Mouse (Mus musculus): ENCODE measurements around the gene Txk. TPM values are rescaled to one million over a fixed set of nuclear protein-coding genes. Genes with fewer than 3 reads are reported as not detected.

The Txk gene
- polyA plus RNA-seq, 1 experiment from 2014 or later: not detected

DNA sequence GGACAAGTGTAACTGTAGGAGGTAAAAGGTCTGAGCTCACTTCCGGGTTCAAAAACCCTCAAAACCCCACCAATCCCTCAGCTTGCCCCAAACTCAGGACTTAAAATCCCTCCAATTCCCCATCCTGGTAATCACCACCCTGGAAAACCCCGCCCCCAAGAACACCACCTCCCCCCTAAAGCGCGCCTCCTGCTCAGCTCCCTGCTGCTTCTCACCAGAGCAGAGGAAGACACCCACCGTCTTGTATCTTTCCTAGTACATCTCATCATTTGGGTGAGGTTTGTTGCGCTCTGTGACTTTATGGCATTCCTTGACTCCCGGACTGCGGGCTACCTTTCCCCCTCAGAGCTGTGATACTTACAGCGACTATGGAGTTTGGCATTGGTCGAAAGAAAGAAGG is 45.9 kb downstream of the Txk start:
- 67% methylated on average over 10 of the region's 10 CpGs for WGBS
- no peaks in the 10 kb centered on the region for H3K9me3 ChIP-seq (replicated peaks)

GRCm38 (mm10) chr5:72706095-72706494 is 46.5 kb downstream of the Txk start:
- Histone ChIP-seq H3K4me2 (replicated peaks) (peak overlapping the region; percentile 20), H3K4me1 (no peaks in the 10 kb centered on the region), H3K36me3 (no peaks in the 10 kb centered on the region), H3K27ac (no peak overlapping the region), H3K4me3 (no peak overlapping the region), H3K9ac (no peak overlapping the region), H3K27me3 (no peaks in the 10 kb centered on the region), H3K9me3 (replicated peaks) (peaks cover 3% of the 10 kb centered on the region; the same call in 1 of the 2 replicates)
- 46% methylated on average over 10 of the region's 10 CpGs for WGBS
- ATAC-seq (ENCODE audit: low FRiP score): no peak

More for the DNA sequence above, 45.9 kb downstream of the Txk start:
- H3K9ac ChIP-seq: no peak overlapping the region
- H3K4me3 ChIP-seq: no peak overlapping the region
- H3K27me3 ChIP-seq: no peaks in the 10 kb centered on the region
- H3K4me2 ChIP-seq (replicated peaks): peak overlapping the region; percentile 20; the same call in 1 of the 2 replicates
- no peaks in the 10 kb centered on the region for H3K36me3 ChIP-seq
- H3K27ac ChIP-seq: no peak overlapping the region
- no peaks in the 10 kb centered on the region for H3K4me1 ChIP-seq
- no peak for ATAC-seq (ENCODE audit: low FRiP score)

DNA sequence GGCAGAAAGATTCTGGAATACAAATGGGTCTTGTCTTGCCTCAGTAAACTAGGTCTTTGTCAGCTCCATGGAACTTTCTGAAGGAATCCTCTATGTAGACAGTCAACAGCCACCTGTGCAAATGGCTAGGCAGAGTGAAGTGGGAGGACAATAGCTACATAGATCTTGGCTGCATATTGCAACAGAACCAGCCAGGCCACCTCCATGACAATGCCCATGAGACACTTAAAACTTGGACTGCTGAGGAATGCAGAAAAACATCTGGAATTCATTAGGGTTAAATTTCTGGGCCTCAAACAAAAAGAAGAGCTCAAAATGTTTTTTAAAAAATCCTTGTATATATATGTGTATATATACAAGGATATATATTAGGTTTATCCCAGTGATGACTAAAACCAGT is 50.4 kb downstream of the Txk start:
- no peak overlapping the region for H3K9ac ChIP-seq
- H3K4me2 ChIP-seq (replicated peaks): no peak overlapping the region
- H3K9me3 ChIP-seq (replicated peaks): peaks cover 3% of the 10 kb centered on the region; the same call in 1 of the 2 replicates
- H3K27ac ChIP-seq: no peak overlapping the region
- no peak overlapping the region for H3K4me3 ChIP-seq
- no peak for ATAC-seq (ENCODE audit: low FRiP score)
- H3K4me1 ChIP-seq: no peaks in the 10 kb centered on the region
- H3K36me3 ChIP-seq: no peaks in the 10 kb centered on the region
- no peaks in the 10 kb centered on the region for H3K27me3 ChIP-seq

- Histone ChIP-seq H3K9ac (no peak overlapping the region), H3K4me1 (peaks cover 3% of the 10 kb centered on the region; the same call in 1 of the 2 replicates), H3K27ac (no peak overlapping the region), H3K27me3 (no peaks in the 10 kb centered on the region), H3K36me3 (no peaks in the 10 kb centered on the region), H3K4me2 (replicated peaks) (no peak overlapping the region), H3K4me3 (no peak overlapping the region), H3K9me3 (replicated peaks) (peaks cover 3% of the 10 kb centered on the region; the same call in 1 of the 2 replicates)
- ATAC-seq (ENCODE audit: low FRiP score): no peak
- WGBS: 69% methylated on average over 2 of the region's 2 CpGs
Measured at GRCm38 (mm10) chr5:72699500-72699818, 53.1 kb downstream of the Txk start.

DNA sequence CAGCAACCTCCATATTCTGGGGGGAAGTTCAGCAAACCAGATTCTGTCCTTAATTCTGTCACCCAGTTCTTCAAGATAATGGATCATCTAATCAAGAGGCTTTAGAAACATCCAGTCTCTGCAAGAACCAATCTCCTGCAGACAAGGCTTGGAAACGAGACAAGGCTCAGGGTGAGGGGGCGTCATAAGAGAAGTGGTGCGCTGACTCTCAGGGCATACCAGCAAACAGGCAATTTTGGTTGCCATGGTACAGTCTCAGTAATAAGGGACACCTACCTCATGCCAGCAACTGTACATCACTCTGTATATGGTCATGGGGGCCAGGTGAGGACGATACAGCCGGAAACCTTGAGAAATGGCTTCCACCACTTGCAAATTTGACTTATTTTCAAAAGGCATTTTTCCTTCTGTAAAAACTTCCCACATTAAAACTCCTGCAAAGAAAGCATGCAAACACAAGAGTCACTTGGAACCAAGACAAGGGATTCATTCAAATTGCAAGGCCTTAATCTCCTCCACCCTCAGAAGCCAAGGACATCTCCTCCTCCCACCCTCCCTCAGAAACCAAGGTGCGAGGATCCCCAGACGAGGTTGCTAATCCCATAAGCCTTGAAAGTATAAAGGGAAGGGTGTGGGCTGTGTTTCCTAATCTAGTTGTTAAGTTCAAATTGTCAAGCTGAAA is 53.6 kb downstream of the Txk start:
- Histone ChIP-seq H3K9me3 (replicated peaks) (peaks cover 3% of the 10 kb centered on the region; the same call in 1 of the 2 replicates), H3K9ac (no peak overlapping the region), H3K27me3 (no peaks in the 10 kb centered on the region), H3K27ac (no peak overlapping the region), H3K36me3 (no peaks in the 10 kb centered on the region), H3K4me3 (no peak overlapping the region), H3K4me2 (replicated peaks) (no peak overlapping the region), H3K4me1 (peaks cover 3% of the 10 kb centered on the region; the same call in 1 of the 2 replicates)
- 75% methylated on average over 7 of the region's 7 CpGs for WGBS
- no peak for ATAC-seq (ENCODE audit: low FRiP score)

GRCm38 (mm10) chr5:72698343-72698742 is 54.2 kb downstream of the Txk start:
- peaks cover 3% of the 10 kb centered on the region; the same call in 1 of the 2 replicates for H3K4me1 ChIP-seq
- H3K9me3 ChIP-seq (replicated peaks): peaks cover 3% of the 10 kb centered on the region; the same call in 1 of the 2 replicates
- H3K27me3 ChIP-seq: no peaks in the 10 kb centered on the region
- H3K4me2 ChIP-seq (replicated peaks): no peak overlapping the region
- 69% methylated on average over 3 of the region's 3 CpGs for WGBS
- no peak overlapping the region for H3K27ac ChIP-seq
- ATAC-seq (ENCODE audit: low FRiP score): no peak
- H3K36me3 ChIP-seq: no peaks in the 10 kb centered on the region
- no peak overlapping the region for H3K4me3 ChIP-seq
- H3K9ac ChIP-seq: no peak overlapping the region

DNA sequence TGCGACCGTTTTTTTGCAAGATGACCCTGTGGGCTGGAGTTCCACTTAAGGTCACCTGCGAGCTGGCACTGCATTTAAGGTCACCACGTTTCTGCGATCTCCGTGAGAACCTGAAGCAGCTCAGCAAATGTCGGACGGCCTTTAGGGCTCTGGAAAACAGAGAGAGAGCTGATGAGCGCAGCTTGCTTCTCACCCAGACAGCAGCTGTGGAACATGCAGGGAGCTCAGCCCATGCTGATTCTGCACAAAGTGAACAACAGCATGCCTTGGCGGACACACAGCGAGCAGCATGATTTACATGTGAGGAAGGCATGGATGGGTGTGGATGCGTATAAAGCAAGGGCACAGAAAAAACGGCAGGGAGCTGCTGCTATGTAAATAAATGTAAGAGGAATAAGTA is 56.1 kb downstream of the Txk start:
- WGBS: 70% methylated on average over 13 of the region's 13 CpGs
- ATAC-seq (ENCODE audit: low FRiP score): no peak
- peaks cover 3% of the 10 kb centered on the region; the same call in 1 of the 2 replicates for H3K4me1 ChIP-seq
- H3K9ac ChIP-seq: no peak overlapping the region
- H3K27ac ChIP-seq: no peak overlapping the region
- peaks cover 2% of the 10 kb centered on the region; the same call in 1 of the 2 replicates for H3K9me3 ChIP-seq (replicated peaks)
- H3K27me3 ChIP-seq: no peaks in the 10 kb centered on the region
- H3K4me2 ChIP-seq (replicated peaks): no peak overlapping the region
- no peaks in the 10 kb centered on the region for H3K36me3 ChIP-seq
- no peak overlapping the region for H3K4me3 ChIP-seq

- Histone ChIP-seq H3K4me3 (no peak overlapping the region), H3K36me3 (no peaks in the 10 kb centered on the region), H3K4me2 (replicated peaks) (no peak overlapping the region), H3K4me1 (peaks cover 3% of the 10 kb centered on the region; the same call in 1 of the 2 replicates), H3K27ac (no peak overlapping the region), H3K9ac (no peak overlapping the region), H3K9me3 (replicated peaks) (no peaks in the 10 kb centered on the region), H3K27me3 (no peaks in the 10 kb centered on the region)
- WGBS: 86% methylated on average over 2 of the region's 2 CpGs
- ATAC-seq (ENCODE audit: low FRiP score): no peak
Measured at GRCm38 (mm10) chr5:72694684-72695083, 57.9 kb downstream of the Txk start.

- Histone ChIP-seq H3K9me3 (replicated peaks) (peaks cover 5% of the 10 kb centered on the region; the same call in 1 of the 2 replicates), H3K4me3 (no peak overlapping the region), H3K9ac (no peak overlapping the region), H3K36me3 (no peaks in the 10 kb centered on the region), H3K27ac (no peak overlapping the region), H3K4me1 (no peaks in the 10 kb centered on the region), H3K4me2 (replicated peaks) (no peak overlapping the region), H3K27me3 (no peaks in the 10 kb centered on the region)
- 0 out of 2 replicates have a peak, but pooled peaks have one; percentile 29 for ATAC-seq (ENCODE audit: low FRiP score)
- WGBS: 92% methylated on average over 5 of the region's 5 CpGs
Measured at GRCm38 (mm10) chr5:72690516-72690915, 62.1 kb downstream of the Txk start.

DNA sequence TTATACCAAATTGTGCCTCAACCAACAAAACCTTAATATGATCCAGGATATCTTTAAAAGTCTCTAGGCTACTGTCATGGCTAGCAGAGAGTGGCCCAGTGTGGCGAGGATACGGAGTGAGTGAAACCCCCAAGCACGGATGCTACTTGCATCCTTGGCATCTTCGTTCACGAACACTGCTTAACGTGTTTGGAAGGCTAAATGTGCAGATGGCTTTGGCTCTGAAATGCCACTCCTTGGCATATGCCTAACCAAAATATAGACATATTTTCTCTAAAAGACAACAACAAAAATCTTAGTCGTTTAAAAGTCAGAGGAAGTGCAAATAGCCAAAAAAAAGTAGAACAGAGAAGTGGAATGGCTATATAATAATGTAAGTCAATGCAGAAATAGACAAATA is 63.0 kb downstream of the Txk start:
- Histone ChIP-seq H3K4me3 (no peak overlapping the region), H3K9ac (no peak overlapping the region), H3K9me3 (replicated peaks) (peaks cover 5% of the 10 kb centered on the region; the same call in 1 of the 2 replicates), H3K36me3 (no peaks in the 10 kb centered on the region), H3K4me2 (replicated peaks) (no peak overlapping the region), H3K27me3 (no peaks in the 10 kb centered on the region), H3K4me1 (no peaks in the 10 kb centered on the region), H3K27ac (no peak overlapping the region)
- 93% methylated on average over 7 of the region's 7 CpGs for WGBS
- ATAC-seq (ENCODE audit: low FRiP score): no peak

GRCm38 (mm10) chr5:72681451-72681850 is 71.1 kb downstream of the Txk start:
- H3K9me3 ChIP-seq (replicated peaks): peaks cover 4% of the 10 kb centered on the region; the same call in 1 of the 2 replicates
- WGBS: 90% methylated on average over 6 of the region's 6 CpGs
- no peak overlapping the region for H3K4me3 ChIP-seq
- no peaks in the 10 kb centered on the region for H3K36me3 ChIP-seq
- H3K4me2 ChIP-seq (replicated peaks): no peak overlapping the region
- H3K27ac ChIP-seq: no peak overlapping the region
- no peaks in the 10 kb centered on the region for H3K4me1 ChIP-seq
- H3K27me3 ChIP-seq: no peaks in the 10 kb centered on the region
- no peak overlapping the region for H3K9ac ChIP-seq
- no peak for ATAC-seq (ENCODE audit: low FRiP score)

DNA sequence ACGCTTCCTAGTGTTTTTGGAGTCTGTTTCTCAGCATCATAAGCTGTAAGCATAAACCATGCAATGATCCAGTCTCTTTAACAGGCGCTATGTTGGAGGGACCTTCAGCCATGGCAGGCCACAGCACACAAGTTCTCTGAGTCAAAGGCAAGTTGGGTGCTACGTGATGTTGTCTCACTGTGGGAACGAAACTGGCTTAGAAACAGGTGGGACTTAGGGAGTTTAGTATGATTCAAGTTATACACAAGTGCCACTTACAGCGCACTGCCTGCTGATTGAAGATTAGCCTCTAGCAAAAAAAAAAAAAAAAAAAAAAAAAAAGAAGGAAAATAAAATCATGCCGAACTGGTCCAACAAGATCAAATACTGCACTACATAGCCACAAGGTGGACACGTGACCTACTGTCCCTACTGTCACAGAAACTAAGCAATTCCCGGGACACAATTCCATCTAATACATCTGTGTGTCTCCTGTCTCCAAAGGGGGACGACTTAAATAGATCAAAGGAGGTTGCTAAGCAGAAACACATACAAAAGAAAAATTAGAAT is 77.5 kb downstream of the Txk start:
- Histone ChIP-seq H3K36me3 (no peaks in the 10 kb centered on the region), H3K4me3 (no peak overlapping the region), H3K4me2 (replicated peaks) (no peak overlapping the region), H3K9ac (no peak overlapping the region), H3K27me3 (no peaks in the 10 kb centered on the region), H3K4me1 (no peaks in the 10 kb centered on the region), H3K27ac (no peak overlapping the region), H3K9me3 (replicated peaks) (no peaks in the 10 kb centered on the region)
- no peak for ATAC-seq (ENCODE audit: low FRiP score)
- 85% methylated on average over 9 of the region's 9 CpGs for WGBS

All from hindbrain, embryonic 12.5 days (tissue).